Mouse (Mus musculus) kidney, adult 11 months (tissue): Measurements from ENCODE around the gene Ehbp1.

Source experiments
- DNase-seq: peaks from one replicate; pipeline ENCODE4 v3.0.0; 2022

Ehbp1 gene

DNA sequence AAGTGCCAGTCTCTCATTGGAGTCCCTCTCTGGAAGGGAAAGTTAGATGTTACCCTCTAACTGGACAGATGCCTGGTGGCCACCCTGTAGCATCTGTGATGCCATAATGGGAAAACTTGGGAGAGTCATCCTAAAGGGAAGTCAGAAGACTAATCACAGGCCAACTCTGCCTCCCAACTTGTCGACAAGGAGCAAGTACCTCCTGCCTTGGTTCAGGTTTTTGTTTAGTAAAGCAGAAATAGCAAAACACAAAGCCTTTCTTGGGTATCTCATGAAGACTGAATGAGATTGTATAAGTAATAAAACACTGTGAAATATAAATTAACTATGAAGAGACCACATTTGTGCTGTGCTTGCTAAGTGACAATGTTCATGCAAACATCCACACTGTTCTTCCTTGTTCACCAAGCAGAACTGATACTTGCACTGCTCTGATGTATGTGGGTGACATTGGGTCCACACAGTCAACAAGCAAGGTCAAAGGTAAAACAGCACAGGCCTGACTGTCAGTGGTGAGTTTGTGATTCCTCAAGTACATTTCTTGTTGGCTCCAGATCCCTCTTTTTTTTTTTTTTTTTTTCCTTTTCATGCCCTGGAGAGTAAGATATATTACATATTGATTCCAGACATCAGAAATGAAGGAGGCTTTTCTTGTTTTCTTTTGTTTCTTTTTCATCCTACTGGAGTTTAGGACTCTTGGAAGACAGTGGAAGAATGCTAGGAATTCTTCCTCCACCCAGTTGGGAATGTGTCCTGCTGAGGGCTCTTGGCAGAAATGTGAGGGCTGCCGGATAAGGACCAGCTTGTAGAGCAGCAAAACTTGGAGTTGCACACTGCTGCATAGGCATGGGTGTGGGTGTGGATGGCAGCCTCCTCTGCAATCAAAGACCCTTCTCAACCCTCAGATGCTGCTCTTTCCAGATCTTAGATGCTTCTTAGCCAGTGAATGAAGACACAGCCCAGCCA, at the start of gene Ehbp1:
TSS of gene Ehbp1 (minus strand) at position 51 of the 966 bp plus-strand sequence.
- no peak for DNase-seq

DNA sequence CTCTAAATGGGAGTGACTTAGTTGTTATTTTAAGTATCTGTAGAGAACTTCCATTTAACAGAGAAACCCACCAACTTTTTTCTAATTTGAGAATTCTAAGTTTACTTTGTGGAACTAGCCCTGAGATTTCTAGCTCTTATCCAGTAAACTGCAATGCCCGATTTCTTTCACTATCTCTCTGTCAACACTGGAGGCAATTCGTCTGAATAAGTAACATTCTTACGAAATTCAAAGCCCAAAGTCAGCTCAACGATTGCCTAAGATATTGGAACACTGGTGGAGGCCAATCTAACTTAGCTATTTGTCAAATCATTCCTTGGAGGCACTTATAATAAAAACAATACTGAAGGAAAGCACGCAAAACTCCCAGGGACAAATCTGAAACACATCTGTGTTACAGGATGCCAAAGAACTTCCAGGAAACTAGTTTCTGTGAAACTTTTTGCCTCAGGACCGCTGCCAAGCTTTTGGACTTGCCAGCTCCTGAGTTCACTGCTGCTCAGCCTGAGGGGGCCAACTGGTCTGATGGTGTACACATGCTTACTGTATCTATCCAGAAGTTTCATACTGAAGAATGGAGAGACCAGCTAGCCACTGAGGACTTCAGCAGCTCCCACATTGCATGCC, 45.5 kb upstream of the Ehbp1 start:
- DNase-seq: no peak

DNA sequence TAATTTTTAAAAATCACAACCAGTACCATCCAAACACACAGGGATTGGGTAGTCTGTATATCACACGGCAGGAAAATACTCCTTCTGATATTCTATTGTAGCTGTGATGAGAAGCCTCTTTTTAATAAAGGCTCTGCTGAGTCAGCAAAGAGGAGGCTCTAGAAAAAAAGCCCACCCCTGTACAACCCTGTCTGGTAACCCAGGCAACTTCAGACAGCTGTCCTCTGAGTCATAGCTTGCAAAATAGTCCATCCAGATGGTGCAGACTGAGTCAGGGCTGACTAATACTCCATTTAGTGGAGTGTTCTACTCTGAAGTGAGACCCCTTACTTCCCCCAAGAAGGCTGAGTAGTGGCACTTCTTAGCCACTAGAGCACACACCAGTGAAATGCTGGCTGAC, 41.4 kb upstream of the Ehbp1 start:
- DNase-seq: no peak

DNA sequence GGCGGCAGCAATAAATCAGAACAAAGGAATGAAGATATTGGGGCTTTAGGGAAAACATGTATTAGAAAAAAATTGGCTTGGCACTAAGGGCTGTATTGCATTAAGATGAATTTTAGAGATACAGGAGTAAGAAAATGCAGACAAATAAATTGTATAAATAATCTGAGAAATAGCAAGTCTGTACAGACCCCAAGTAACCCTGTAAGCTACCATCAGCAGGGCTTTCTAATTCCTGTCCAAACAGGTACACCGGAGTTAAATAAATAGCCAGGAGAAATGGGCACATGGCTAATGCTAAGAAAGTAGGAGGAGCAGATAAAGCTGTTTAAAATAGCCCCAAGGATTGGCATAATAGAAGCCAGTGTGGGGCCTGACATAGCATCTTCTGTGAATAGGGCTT, 32.7 kb upstream of the Ehbp1 start:
- DNase-seq: no peak

DNA sequence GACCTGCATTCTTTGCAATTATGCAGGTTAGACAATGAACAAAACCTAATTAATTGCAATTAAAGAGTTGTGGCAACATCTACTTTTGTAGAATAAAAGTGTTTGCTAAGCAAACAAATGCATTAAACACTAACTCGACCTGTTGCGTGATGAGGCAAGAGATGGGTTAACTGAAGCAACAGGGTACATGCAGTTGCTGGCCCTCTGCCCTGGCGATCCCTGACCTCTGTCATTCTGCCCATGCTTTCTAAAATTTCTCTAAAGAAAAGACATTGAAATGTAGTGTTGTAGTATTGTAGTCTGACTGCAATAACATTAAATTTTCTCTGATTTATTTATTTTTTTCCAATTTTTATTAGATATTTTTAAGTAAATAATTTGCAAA, 31.2 kb upstream of the Ehbp1 start:
- no peak for DNase-seq

DNA sequence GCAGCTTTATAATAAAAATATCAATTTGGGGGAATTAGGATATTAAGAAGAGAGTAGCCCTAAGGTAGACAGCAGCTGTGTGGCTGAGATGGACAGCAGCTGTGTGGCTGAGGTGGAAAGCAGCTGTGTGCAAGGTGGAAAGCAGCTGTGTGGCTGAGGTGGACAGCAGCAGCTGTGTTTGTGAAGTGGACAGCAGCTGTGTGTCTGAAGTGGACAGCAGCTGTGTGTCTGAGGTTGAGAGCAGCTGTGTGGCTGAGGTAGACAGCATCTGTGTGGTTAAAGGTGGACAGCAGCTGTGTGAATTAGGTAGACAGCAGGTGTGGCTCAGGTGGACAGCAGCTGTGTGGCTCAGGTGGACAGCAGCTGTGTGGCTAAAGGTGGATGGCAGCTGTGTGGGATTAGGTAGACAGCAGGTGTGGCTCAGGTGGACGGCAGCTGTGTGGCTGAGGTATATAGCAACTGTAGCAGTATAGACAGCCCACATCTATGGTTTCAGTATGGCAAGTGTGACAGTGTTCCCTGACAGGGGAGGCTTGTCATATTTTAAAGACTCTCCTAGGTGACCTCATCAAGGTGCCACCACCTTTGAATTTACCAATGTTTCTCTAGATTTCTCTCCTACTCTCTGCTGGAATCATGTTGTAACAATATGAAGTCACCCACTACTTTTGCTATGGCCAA, 30.7 kb upstream of the Ehbp1 start:
- DNase-seq: no peak

DNA sequence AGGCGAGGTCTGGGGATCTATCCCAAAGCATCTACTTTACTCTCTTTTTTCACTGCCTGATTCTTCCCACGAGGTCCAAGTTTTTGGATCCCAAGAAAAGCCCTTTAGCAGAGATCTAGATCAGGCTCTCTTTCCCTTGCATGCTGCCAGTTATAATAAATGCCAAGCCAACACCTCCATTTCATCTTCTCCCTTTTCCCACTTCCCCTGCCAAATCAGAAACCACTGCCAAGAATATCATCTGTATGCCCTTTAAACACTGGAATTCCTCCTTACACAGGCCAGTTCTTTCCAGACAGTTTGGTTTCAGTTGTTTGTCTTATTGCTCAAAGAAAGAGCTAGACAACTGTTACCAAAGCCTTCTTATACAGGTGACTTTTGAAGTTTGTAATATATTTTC, 27.7 kb upstream of the Ehbp1 start:
- no peak for DNase-seq

DNA sequence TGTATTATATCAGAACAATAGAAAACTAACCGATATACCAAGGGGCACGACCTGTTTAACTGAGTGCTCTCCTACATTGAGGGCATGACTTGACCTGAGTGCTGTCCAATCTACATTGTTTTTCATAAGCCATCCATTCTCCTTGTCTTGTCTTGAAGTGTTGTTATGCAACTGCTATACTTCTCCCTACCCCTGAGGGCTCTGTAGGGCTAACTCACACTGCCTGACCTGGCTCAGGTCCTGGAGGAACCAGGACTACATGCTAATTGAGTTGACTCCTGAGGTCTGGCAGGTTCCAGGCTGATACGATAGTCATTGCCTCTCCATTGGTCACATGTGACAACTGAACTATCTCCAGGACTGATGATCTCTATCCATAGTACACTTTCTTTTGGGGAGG, 26.5 kb upstream of the Ehbp1 start:
- DNase-seq: no peak

DNA sequence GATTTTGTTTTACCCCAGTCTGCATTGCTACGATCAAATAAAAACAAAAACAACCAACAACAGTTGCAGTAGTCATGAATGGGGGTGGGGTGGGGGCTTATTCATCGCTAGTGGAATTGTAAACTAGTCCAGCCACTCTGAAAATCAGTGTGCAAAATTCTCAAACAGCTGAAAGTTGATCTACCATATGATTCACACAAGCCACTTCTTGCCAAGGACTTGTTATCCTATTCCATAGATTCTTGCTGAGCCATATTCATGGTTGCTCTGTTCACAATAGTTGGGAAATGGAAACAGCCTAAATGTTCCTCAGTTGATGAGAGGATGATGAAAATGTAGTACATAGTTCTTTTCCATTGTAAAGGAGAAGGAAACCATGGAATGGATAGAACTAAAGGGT, 24.4 kb upstream of the Ehbp1 start:
- DNase-seq: no peak

DNA sequence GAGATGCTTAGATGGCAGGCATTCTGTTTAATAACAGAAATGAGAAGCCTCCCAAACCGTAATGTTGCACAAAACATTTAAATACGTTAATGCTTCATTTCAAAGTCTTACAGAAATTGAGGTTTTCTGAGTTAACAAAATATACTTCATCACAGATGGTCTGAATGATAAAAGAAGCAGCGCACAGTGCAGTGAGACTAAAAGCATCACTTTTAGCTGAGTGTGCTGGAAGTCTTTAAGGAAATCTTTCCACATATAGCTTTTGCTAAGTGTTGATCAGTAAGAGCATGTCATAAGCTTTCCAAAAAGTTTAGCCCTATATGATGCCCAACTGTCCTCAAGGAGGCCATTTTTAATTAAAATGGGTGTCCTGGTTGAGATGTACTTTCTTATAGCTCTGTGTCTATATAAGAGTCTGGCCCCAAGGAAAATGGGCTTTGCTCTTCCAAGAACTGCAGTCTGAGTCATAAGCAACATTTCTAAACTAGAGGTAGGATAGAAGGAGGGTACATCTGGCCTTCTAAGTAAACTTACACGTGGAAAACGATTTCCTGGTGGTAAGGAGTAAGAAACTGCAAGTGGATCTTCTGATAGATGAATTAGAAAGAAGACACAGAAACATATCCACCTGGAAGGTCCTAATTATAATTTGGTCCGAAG, 12.0 kb upstream of the Ehbp1 start:
- DNase-seq: no peak

DNA sequence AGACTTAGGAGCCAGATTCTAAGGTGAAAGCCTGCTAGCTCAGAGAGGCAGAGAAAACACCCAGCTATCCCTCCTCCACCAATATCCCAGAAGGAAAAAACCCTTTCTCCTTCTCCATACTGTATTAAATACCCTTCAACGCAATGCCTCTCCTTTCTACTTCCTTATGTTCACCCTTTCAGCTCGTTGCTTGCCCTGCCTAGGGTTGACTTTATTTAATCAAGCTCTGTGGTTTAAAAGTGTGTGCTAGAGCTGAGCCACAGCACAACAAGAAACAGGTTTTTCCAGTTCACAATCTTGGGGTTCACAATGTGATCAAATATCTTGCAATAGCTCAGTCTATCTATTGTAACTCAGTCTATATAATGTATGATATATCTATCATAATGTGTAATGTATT, 7.9 kb upstream of the Ehbp1 start:
- no peak for DNase-seq

DNA sequence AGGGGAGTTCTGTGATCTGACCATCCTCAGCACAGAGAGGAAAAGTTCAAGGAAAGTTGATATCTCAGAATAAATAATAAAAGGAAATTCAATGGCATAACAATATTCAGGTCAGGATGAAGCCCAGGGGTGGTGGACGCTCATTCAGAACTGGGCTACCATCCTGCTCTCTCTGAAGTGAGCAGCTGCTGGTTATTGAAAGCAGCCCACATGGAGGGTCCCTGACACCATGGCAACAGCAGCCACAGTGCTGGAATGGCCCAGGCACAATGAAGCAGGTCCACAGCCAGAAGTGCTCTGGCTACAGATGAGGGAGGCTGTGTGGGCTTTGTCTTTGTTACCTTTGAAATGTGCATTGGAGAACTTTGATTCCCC, 6.4 kb upstream of the Ehbp1 start:
- no peak for DNase-seq

DNA sequence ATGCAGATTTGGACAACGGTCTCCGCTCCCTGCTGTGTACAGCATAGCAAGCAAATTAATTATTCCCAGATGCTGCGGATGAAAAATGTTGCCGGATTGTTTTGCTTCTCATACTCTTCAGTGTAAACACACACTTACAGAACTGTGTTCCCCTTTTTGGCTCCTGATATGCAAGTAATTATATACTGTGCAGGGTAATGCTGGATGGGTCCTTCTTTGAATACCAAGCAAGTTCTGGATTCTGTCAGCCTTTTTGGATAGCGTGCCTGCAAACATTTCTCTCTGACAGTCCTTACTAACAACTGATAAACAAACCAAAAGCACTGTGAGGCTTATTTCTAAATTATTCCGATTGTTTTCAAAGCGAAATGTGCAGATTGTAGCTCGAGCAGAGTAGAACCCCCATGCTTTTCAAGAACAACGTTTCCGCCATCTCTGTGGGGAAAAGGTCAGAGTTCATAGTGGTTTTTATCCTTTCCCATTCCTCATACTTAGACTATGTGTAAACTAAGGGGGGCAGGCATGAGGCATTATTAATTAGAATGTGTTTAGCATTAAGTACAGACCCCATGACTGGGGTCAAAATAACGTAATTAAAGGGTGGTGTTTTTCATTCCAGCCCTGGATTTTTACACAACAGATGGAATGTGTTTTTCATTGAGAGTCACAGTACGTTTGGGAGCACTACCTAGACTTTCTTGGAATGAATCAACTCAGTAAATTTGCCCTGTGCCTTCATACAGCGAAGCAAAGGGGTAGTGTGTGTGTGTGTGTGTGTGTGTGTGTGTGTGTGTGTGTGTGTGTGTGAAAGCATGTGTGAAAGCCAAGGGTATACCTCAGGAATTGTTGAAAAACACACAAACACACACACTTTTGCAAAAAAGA, 5.8 kb upstream of the Ehbp1 start:
- no peak for DNase-seq

DNA sequence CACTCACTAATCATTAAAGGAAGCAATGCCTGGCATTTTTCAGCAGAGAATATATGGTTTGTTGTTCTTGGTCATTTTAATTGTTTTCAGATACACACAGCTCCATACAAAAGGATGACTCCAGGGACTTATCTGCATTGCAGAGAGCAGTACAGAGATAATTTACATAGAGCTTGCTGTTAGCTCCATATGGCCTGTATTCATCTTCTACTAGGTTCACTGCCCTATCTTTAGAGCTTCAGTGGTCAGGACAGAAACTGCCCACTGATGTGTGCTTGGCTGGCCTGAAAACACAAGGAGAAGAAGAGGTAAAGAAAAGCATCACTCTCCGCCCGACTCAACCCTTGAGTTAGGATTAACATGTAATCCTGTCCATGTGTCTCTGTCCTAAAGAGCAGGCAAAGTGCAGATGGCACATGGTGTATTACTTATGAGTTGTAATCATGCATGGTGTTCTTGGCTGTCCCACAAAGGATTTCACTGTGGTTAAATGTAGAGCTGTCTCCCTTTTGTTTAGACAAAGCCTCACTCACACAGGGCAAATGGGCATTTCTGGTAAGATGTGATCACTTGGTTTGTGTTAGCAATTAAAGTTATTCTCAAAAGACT, 14.7 kb downstream of the Ehbp1 start:
- no peak for DNase-seq

DNA sequence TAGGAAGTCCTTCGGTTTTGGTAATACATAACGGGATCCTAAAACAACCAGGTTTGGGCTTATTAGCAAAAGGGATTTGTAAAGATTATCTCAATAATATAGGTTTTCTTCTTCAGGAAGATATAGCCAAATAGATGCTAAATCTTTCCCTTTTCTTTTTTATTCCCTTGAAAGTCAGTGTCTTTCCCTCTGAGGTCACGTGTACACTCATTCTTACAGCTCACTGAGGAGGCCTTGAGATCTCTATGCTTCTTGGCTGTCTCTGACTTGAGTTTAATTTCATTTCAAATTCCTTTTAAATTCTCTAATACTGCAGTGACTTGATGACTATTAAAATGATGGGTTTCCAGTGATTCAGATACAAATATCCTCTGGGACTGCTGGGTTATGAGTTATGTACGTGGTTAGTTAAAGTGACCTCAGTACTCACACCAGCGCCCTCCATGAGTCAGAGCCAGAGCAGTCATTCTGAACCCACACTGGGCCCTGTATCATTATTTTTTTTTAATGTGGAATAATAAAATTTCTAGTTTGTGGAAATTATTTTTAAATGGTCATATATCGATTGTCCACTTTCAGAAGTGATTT, 24.2 kb downstream of the Ehbp1 start:
- DNase-seq: no peak

DNA sequence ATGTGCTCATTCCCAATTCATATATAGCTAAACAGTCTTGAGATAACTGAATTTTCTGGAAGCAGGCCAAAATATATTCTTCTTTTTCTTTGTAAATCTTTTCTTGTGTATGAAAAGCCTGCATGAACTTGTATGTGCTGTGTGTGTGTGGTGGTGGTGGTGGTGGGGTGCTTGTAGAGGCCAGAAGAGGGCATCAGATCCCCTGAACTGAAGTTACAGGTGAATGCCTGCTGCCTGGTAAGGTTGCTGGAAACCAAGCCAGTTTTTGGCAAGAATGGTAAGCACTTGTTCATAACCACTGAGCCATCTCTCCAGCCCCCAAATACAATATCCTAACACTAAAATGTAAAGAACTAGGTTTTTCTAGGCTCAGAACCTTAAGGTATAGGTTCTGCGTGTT, 26.3 kb downstream of the Ehbp1 start:
- DNase-seq: no peak

DNA sequence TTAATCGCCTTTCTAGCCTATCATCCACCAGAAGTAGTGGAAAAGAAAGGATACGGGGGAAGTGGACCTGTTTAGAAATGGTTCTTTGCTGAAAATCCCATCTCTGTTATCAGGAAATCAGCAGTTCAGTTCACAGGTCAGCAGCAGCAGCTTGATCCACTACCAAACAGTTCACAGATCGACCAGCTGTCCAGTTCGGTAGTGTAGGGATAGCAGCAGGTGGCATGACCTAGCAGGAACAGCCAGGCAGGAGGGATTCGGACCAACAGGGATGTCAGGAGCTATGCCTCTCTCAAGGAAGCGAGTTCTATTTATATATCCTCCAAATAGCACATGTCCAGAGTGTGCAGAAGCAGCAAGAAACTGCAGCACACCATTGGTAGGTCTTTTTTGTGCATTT, 40.9 kb downstream of the Ehbp1 start:
- no peak for DNase-seq

DNA sequence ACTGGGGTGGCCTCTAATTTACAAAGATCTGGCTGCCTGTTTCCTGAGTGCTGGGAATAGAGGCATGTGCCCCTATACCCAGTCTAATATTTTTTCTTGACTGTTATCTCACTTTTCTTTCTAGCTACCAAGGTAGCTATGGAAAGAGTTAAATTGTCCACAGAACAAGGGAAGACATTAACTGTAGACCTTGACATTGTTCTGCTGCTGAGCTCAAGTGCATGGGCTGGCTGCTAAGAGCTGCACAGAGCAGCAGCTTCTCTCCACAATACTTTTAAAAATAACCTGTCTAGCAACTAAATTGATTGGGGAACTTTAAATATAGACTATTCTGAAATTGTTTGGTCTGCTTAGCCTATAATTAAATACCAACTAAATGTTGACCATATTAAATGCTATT, 52.9 kb downstream of the Ehbp1 start:
- no peak for DNase-seq

DNA sequence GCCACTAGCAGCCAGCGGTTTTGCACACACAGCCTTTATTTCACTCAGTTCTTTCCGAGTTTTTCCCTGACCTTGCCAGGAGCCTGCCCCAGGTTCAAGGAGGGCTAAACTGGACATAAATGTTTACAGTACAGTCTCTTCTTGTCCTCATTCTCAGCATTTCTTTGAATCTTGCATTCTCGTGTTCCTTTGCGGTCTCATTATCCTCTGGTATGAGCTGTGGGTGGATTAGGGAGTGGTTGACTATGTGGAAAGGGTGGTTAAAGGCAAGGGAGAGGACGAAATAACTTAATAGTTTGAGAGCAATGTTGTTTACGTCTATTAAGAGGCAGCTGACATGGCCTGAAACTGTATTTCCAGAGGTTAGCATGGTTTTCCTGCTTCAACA, 54.6 kb downstream of the Ehbp1 start:
- DNase-seq: no peak

DNA sequence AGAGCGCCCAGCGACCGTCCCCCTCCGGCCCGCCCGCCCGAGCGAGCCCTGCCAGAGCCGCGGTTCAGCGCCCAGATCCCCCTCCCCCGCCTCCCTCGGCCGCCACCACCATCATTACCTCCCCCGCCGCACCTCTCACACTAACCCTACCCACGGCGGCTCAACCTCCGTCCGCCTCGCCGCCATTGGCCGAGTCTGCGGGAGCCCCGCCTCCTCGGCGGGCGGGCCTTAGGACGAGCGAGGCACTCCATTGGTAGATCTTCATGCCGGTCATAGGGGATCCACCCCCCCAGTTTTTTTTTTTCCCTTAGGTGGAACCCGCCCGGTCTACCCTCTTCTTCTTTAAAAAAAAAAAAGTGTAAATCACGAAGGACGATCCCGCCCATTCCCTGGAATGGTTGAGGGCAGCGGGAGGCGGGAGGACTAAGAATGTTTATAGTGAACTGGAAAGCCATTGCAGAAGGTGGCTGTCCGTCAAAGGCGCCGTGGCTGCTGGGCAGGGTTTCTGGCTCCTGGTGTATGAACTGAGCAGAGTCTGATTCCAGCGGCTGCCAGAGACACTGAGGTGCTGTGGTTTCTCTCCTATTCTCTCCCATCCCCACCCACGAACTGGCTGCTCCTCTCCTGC, 55.1 kb downstream of the Ehbp1 start:
- DNase-seq: peak; percentile 98

DNA sequence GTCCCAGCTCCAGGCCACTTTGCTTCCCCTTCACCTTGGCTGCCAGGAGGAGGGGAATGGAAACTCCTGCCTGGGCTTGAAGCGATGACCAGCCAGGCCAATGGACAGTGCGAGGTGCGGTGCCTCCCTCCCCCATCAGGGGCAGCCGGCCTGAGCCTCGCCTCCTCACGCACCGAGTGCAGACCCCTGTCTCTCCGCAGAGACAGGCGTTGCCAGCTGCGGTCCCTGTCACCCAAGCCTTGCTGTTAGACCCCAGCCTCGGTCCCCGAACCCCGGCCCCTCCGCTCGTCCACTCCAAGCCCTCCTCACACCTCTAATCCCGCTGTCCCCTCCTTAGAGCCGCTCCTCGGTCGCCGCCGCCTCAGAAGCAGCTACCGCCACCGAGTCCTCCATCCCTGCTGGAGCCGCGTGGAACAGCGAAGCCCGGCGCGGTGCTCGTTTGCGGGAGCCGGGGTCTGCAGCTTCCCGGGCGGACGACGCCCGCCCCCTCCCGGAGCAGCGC, 55.7 kb downstream of the Ehbp1 start:
- DNase-seq: peak; percentile 71
